Mouse (Mus musculus) liver, postnatal 0 days (tissue): Measurements from ENCODE around the gene Rhpn2.

Experiments
- CTCF ChIP-seq: sonication (generic); IDR thresholded peaks from 2 replicates; pipeline ENCODE4 v1.5.1; 2016; ENCODE audit warnings: antibody characterized with exemption, low read depth
- EP300 ChIP-seq: IDR thresholded peaks from 2 replicates; pipeline ENCODE4 v1.6.1; 2016; ENCODE audit warnings: antibody characterized with exemption, low read depth, mild to moderate bottlenecking

GRCm38 (mm10) chr7:35333231-35333651 is 729 bp upstream of the Rhpn2 start:
- peak; percentile 13; the same call in 1 of the 2 replicates for TF ChIP-seq CTCF
- no peak for TF ChIP-seq EP300
